Mouse (Mus musculus) cerebellum, adult (tissue): ENCODE measurements around the gene Syn1.

Source experiments
- ATAC-seq: cut with Nextera tagmentation; 2 replicates; pipeline ENCODE4 v1.9.2; 2017; ENCODE audit warnings: mild to moderate bottlenecking, moderate library complexity, mixed read lengths; ENCODE audit not compliant: insufficient number of reproducible peaks, low FRiP score, low TSS enrichment

Gene Syn1

DNA sequence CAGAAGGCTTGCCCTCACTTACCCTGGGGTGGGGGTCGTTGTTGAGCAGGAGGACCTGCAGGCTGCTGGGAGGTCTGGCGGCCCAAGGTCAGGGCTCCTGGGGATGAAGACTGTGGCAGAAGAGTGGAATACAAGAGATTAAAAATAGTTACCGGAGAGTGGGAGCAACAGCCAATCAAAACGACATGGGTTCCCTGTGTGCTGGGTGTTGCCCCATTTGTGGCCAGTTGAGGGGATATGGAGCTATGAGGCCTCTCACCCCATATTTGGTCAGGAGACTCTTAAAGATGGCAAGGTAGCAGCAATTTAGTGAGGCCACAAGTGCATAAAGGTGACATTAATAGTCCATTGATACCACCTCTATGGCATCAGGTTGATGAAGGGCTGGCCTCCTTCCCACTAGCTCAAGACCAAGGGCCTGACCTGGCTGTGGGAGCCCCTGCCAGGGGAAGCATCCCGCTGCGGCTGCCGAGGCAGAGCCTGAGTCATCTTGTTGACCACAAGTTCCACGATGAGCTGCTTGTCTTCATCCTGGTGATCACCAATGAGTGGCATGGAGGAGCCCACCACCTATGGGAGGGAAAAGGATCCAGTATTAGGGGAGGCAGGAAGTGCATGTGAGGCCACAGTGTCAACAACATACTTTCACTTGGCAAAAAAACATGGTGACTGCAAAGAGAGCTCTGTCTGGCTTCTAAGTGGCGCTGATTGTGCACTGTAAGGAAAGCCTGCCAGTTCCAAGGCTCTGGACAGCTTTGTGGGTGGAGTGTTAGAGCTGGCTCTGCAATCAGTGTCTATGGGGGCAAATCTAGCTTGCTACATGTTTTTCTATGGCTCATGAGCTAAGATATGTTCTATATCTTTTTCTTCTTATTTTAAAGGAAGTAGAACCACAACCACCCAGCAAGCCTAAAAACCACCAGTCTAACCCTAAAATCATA, 57.4 kb downstream of the Syn1 start:
- ATAC-seq = no peak

DNA sequence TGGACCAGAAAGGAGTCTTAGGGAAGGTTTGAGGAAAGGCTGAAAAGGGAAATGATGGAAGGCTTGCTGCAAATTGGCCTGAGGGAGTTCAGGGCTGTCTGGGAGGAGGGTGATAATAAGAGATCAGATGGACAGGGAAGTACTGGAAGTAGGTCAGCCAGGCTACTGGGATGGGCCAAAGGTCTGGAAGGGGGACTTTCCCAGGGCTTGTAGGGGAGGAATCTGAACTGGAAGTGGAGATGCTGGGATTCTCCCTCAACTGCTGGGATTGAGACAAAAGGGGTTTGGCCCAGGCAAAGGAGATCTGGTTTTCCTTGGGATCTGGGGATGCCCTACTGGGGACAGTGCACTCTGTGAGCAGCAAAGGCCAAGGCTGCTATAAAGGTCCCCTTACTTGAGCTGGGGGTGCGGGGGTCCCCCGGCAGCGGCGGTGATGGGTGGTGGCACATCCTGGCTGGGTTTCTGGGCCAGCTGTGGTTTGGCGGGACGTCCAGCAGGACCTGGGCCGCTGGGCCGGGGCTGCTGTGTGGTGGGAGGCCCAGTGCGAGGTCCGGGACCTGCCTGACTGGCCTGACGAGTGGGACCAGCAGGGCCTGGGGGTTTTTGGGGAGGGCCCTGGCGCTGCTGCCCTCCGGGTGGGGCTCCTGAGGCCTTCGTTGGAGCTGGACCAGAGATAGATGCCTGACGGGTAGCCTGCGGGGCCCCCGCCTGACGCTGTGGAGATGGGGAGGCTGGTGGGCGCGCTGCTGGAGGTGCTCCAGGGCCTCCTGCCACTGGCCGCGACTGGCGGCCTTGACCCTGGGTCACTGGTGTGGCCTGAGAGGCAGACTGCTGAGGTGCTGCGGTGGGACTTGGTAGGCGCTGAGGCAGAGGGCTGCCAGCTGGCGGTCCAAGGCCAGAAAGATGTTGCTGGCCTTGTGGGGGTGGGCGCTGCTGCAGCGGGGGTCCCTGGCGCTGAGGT, 58.4 kb downstream of the Syn1 start:
- ATAC-seq = no peak

DNA sequence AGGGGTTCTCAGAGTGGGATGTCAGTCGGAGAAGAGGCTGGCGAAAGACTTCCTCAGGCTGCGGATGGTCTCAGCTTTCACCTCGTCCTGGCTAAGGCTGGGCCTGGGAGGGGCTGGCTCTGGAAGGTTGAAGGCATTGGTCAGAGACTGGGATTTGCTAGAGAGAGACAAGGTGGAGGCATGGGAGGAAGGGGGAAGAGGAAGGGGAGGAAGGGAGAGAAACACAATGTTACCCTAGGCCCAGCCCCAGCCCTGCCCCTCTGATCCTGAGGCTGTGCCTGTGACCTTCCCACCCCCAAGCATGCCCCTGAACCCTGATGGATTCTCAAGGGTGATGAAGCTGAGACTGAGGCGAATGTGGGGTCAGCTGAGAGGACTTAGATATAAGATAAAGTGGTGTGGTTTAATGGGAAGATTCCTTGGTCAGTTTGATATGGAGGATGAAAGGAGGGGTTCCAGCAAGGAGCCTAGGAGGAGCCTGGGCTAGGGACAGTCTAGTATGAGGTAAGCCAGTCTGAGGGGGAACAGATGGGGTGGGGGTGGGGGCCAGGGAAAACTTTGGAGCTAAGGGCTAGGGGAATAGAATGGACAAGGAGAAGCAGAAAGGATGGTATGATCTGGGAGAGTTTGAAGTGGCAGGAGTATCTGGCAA, 59.2 kb downstream of the Syn1 start:
- no peak for ATAC-seq

GRCm38 (mm10) chrX:20853794-20854193, 67.0 kb downstream of the Syn1 start:
- ATAC-seq = no peak

- peak; percentile 100 for ATAC-seq
Observed at GRCm38 (mm10) chrX:20848256-20848984, 72.4 kb downstream of the Syn1 start.

DNA sequence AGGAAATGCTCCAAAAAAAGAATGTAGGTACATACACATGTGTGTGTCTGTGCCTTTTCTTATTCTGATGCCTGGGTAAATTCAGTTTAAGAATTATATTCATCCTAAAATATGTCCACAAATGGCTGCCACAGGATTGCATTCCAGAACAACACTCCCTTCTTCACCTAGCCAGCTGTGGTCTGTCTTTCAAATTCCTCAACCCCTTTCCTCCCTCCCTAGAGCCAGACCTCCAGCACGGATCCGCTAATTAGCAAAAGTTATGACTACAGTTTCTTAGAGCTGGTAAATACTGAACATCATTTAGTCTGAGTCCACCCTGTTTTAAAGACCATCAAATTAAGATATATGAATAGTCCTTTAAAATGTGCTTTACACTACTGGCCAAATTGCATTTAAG, 73.0 kb downstream of the Syn1 start:
- no peak for ATAC-seq

- no peak for ATAC-seq
Observed at GRCm38 (mm10) chrX:20847232-20847631, 73.6 kb downstream of the Syn1 start.

DNA sequence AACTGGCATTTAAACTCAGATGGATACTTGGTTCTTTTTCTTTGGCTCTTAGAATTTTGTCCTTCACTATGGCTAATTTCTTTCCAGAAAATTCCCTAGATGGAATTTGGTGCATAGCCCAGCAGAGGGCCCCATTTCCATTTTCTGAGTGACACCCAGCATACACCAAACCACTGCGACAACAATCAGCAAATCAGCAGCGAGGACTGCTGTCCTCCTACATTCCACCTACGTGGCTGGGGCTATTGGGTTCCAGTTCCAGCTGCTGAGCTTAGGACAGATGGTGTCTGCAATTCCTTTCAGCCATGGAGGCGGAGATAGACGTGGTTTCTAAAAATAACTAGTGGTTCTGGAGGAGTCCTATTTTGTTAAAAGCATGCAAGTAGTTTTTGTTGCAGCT, 91.9 kb downstream of the Syn1 start:
- peak; percentile 87 for ATAC-seq

DNA sequence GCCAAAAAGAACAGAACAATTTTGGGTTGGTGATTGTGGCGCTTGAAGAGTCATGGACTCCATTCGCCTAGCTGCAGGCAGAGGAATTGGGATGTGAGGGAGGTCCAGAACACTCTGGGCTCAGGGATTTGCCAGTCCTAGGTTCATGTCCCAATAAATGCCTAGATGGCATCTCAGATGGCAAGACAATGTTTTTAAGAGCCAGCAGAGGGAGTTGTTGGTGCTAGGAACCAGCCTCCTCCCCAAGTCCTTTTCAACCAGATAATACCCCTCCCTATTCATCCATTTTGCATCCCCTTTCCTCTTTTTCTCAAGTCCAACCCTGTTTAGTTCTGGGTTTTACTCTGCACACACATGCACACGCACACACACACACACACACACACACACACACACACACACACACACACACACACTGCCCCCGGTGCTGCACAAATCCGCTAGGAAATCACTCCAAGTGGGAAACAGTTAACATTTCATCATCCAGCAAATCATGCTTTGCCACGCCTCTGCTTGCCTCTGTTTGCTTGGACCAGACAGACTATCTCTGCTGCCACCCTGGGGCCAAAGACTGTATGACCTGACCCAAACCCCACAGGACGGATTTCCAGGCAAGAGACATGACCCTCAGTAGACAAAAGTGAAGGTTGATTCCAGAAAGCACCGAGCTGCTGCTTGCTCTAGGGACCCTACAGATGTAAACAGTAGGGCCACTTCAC, 100.9 kb downstream of the Syn1 start:
- ATAC-seq = peak; percentile 72

DNA sequence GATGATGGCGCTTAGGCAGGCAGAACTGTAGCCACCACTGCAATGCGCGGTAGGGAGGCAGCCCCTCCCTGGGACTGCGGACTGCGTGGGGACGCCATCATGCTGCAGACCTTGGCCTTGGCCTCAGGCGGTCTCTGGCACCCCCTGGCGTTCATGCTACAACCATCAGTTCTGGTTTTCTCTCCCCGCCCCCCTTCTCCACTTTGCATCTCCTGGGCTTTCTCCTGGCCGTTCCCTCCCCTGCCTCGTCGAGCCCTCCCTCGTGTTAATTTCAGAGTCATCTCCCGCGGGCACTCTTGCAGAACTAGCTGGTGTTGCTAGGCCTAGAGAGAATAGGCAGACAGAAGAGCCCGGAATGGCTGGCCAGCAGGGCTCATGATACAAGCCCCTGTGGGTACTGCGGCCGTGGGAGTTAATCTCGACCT, 101.6 kb downstream of the Syn1 start:
- peak; percentile 80 for ATAC-seq

GRCm38 (mm10) chrX:20816974-20817373, 103.8 kb downstream of the Syn1 start:
- ATAC-seq = no peak
